Mouse (Mus musculus) neural tube, embryonic 11.5 days (tissue): ENCODE measurements at regions not wholly inside any gene's neighbourhood (a gene's known extent, or its start where the extent isn't known, plus 50 kb on each side); places are given as distances from the start of the nearest gene placed in this dataset.

Experiments used
- ATAC-seq: fragments of 200-750 bp; cut with Nextera tagmentation; 2 replicates; pipeline ENCODE4 v1.8.0; 2017; ENCODE audit warnings: moderate number of reproducible peaks, mild to moderate bottlenecking, moderate TSS enrichment, moderate library complexity; ENCODE audit not compliant: insufficient read depth, low FRiP score, low TSS enrichment
- DNase-seq: peaks from one replicate; pipeline ENCODE4 v3.0.0-alpha.2; 2015; ENCODE audit warnings: low spot score
- H3K27ac ChIP-seq: fragments of 300-500 bp; sonication (generic); 2 replicates; pipeline ENCODE4 v1.5.1; 2014; ENCODE audit warnings: low read depth, mild to moderate bottlenecking, low read length
- H3K27me3 ChIP-seq: fragments of 300-500 bp; sonication (generic); 2 replicates; pipeline ENCODE4 v1.6.1; 2014; ENCODE audit warnings: mild to moderate bottlenecking, low read length, mixed read lengths; ENCODE audit not compliant: control insufficient read depth, insufficient read depth
- H3K36me3 ChIP-seq: fragments of 300-500 bp; sonication (generic); 2 replicates; pipeline ENCODE4 v1.6.1; 2014; ENCODE audit warnings: mild to moderate bottlenecking, low read length, moderate library complexity, mixed read lengths; ENCODE audit not compliant: control insufficient read depth, insufficient read depth
- H3K4me1 ChIP-seq: fragments of 300-500 bp; sonication (generic); 2 replicates; pipeline ENCODE4 v1.6.1; 2014; ENCODE audit warnings: low read length, mixed read lengths; ENCODE audit not compliant: control insufficient read depth, insufficient read depth
- H3K4me2 ChIP-seq: fragments of 300-500 bp; sonication (generic); 2 replicates; pipeline ENCODE4 v1.6.1; 2014; ENCODE audit warnings: low read depth, mild to moderate bottlenecking, moderate library complexity
- H3K4me3 ChIP-seq: fragments of 300-500 bp; sonication (generic); 2 replicates; pipeline ENCODE4 v1.5.1; 2014; ENCODE audit warnings: low read depth, low read length
- H3K9ac ChIP-seq: fragments of 300-500 bp; sonication (generic); 2 replicates; pipeline ENCODE4 v1.6.1; 2014; ENCODE audit warnings: mild to moderate bottlenecking, low read length
- H3K9me3 ChIP-seq: fragments of 300-500 bp; sonication (generic); 2 replicates; pipeline ENCODE4 v1.6.1; 2016; ENCODE audit warnings: low read length; ENCODE audit not compliant: control insufficient read depth
- WGBS: fragments of 180-500 bp; shearing (Covaris S2); extraction: QIAGEN DNeasy Blood & Tissue Kit; methylation state at CpG from one replicate; pipeline ENCODE4 v1.1.7; 2014; 5-methylcytosine and 5-hydroxymethylcytosine counted together

- Histone ChIP-seq H3K9me3 (no peaks in the 10 kb centered on the region), H3K4me2 (no peak overlapping the region), H3K4me3 (no peak overlapping the region), H3K9ac (no peak overlapping the region), H3K36me3 (no peaks in the 10 kb centered on the region), H3K27ac (no peak overlapping the region), H3K4me1 (no peaks in the 10 kb centered on the region), H3K27me3 (no peaks in the 10 kb centered on the region)
- ATAC-seq = no peak
- 90% methylated on average over 5 of the region's 5 CpGs for WGBS
- DNase-seq = no peak
Observed at GRCm38 (mm10) chr11:63276641-63277040, 147.9 kb downstream of the Pmp22 start.

GRCm38 (mm10) chr11:63281839-63282238 lies 153.1 kb downstream of the Pmp22 start:
- H3K4me2 ChIP-seq = no peak overlapping the region

GRCm38 (mm10) chr11:63282541-63282940 lies 153.8 kb downstream of the Pmp22 start:
- no peaks in the 10 kb centered on the region for H3K9me3 ChIP-seq
- 92% methylated on average over 10 of the region's 10 CpGs for WGBS
- no peaks in the 10 kb centered on the region for H3K27me3 ChIP-seq
- H3K27ac ChIP-seq = no peak overlapping the region
- no peak overlapping the region for H3K4me3 ChIP-seq
- no peaks in the 10 kb centered on the region for H3K4me1 ChIP-seq
- H3K4me2 ChIP-seq = no peak overlapping the region
- no peak overlapping the region for H3K9ac ChIP-seq
- no peaks in the 10 kb centered on the region for H3K36me3 ChIP-seq
- ATAC-seq (no peak), DNase-seq (no peak)

More at GRCm38 (mm10) chr11:63281839-63282238, 153.1 kb downstream of the Pmp22 start:
- ATAC-seq (no peak), DNase-seq (no peak)
- Histone ChIP-seq H3K9ac (no peak overlapping the region), H3K4me1 (no peaks in the 10 kb centered on the region), H3K4me3 (no peak overlapping the region), H3K9me3 (no peaks in the 10 kb centered on the region), H3K36me3 (no peaks in the 10 kb centered on the region), H3K27ac (no peak overlapping the region), H3K27me3 (no peaks in the 10 kb centered on the region)
- 90% methylated on average over 5 of the region's 5 CpGs for WGBS

- Histone ChIP-seq H3K4me1 (no peaks in the 10 kb centered on the region), H3K9me3 (no peaks in the 10 kb centered on the region), H3K27ac (no peak overlapping the region), H3K27me3 (no peaks in the 10 kb centered on the region), H3K36me3 (no peaks in the 10 kb centered on the region), H3K9ac (no peak overlapping the region), H3K4me2 (no peak overlapping the region), H3K4me3 (no peak overlapping the region)
- ATAC-seq (no peak), DNase-seq (no peak)
- 77% methylated on average over 2 of the region's 2 CpGs for WGBS
Observed at GRCm38 (mm10) chr11:63286026-63286425, 157.2 kb downstream of the Pmp22 start.

GRCm38 (mm10) chr11:63287766-63288165 lies 159.0 kb downstream of the Pmp22 start:
- Histone ChIP-seq H3K4me2 (no peak overlapping the region), H3K36me3 (no peaks in the 10 kb centered on the region), H3K9ac (no peak overlapping the region), H3K27me3 (no peaks in the 10 kb centered on the region), H3K4me1 (no peaks in the 10 kb centered on the region), H3K9me3 (no peaks in the 10 kb centered on the region), H3K27ac (no peak overlapping the region), H3K4me3 (no peak overlapping the region)
- WGBS = 59% methylated on average over 2 of the region's 2 CpGs
- ATAC-seq (no peak), DNase-seq (no peak)

GRCm38 (mm10) chr11:63290618-63291017 lies 161.8 kb downstream of the Pmp22 start:
- DNase-seq (no peak), ATAC-seq (no peak)
- 69% methylated on average over 13 of the region's 13 CpGs for WGBS
- Histone ChIP-seq H3K9ac (no peak overlapping the region), H3K36me3 (no peaks in the 10 kb centered on the region), H3K4me3 (no peak overlapping the region), H3K4me2 (no peak overlapping the region), H3K9me3 (no peaks in the 10 kb centered on the region), H3K27me3 (no peaks in the 10 kb centered on the region), H3K4me1 (no peaks in the 10 kb centered on the region), H3K27ac (no peak overlapping the region)

- Histone ChIP-seq H3K4me3 (no peak overlapping the region), H3K27me3 (no peaks in the 10 kb centered on the region), H3K9ac (no peak overlapping the region), H3K9me3 (no peaks in the 10 kb centered on the region), H3K36me3 (no peaks in the 10 kb centered on the region), H3K4me1 (no peaks in the 10 kb centered on the region), H3K27ac (no peak overlapping the region), H3K4me2 (no peak overlapping the region)
- 77% methylated on average over 4 of the region's 4 CpGs for WGBS
- no peak for DNase-seq
- no peak for ATAC-seq
Observed at GRCm38 (mm10) chr11:63293485-63293884, 164.7 kb downstream of the Pmp22 start.

GRCm38 (mm10) chr11:63294476-63294875 lies 165.7 kb downstream of the Pmp22 start:
- 67% methylated on average over 3 of the region's 3 CpGs for WGBS
- Histone ChIP-seq H3K4me1 (no peaks in the 10 kb centered on the region), H3K9ac (no peak overlapping the region), H3K9me3 (no peaks in the 10 kb centered on the region), H3K4me2 (no peak overlapping the region), H3K27ac (no peak overlapping the region), H3K36me3 (no peaks in the 10 kb centered on the region), H3K27me3 (no peaks in the 10 kb centered on the region), H3K4me3 (no peak overlapping the region)
- DNase-seq (no peak), ATAC-seq (no peak)

GRCm38 (mm10) chr11:63296476-63296875 lies 167.7 kb downstream of the Pmp22 start:
- Histone ChIP-seq H3K9ac (no peak overlapping the region), H3K4me3 (no peak overlapping the region), H3K9me3 (no peaks in the 10 kb centered on the region), H3K27ac (no peak overlapping the region), H3K4me2 (no peak overlapping the region), H3K36me3 (no peaks in the 10 kb centered on the region), H3K4me1 (peaks cover 4% of the 10 kb centered on the region; the same call in 1 of the 2 replicates), H3K27me3 (no peaks in the 10 kb centered on the region)
- ATAC-seq = no peak
- WGBS = 85% methylated on average over 3 of the region's 3 CpGs
- DNase-seq = no peak
